Mouse (Mus musculus) forebrain, embryonic 12.5 days (tissue): Measurements from ENCODE around the gene Aipl1. TPM values are rescaled to one million over a fixed set of nuclear protein-coding genes. Genes with fewer than 3 reads are reported as not detected.
A peak's percentile ranks its signal among the peaks of the same experiment; 100 is the strongest.

Experiments
- ATAC-seq: fragments of 200-750 bp; cut with Nextera tagmentation; 2 replicates; pipeline ENCODE4 v1.8.0; 2017; ENCODE audit warnings: moderate TSS enrichment; ENCODE audit not compliant: low FRiP score
- H3K27ac ChIP-seq: fragments of 300-500 bp; sonication (generic); 2 replicates; pipeline ENCODE4 v1.5.1; 2016; ENCODE audit warnings: mild to moderate bottlenecking
- H3K27me3 ChIP-seq: fragments of 300-500 bp; sonication (generic); 2 replicates; pipeline ENCODE4 v1.6.1; 2016; ENCODE audit warnings: mild to moderate bottlenecking
- H3K36me3 ChIP-seq: fragments of 300-500 bp; sonication (generic); replicated peaks from 2 replicates; pipeline ENCODE4 v1.6.1; 2016; ENCODE audit warnings: mild to moderate bottlenecking
- H3K4me1 ChIP-seq: fragments of 300-500 bp; sonication (generic); 2 replicates; pipeline ENCODE4 v1.6.1; 2016
- H3K4me2 ChIP-seq: fragments of 300-500 bp; sonication (generic); 2 replicates; pipeline ENCODE4 v1.6.1; 2016; ENCODE audit warnings: mild to moderate bottlenecking, moderate library complexity
- H3K4me3 ChIP-seq: fragments of 300-500 bp; sonication (generic); replicated peaks from 2 replicates; pipeline ENCODE4 v1.5.1; 2016; ENCODE audit warnings: mild to moderate bottlenecking
- H3K9ac ChIP-seq: fragments of 300-500 bp; sonication (generic); 2 replicates; pipeline ENCODE4 v1.6.1; 2016; ENCODE audit warnings: mild to moderate bottlenecking
- H3K9me3 ChIP-seq: fragments of 300-500 bp; sonication (generic); 2 replicates; pipeline ENCODE4 v1.6.1; 2016
- WGBS: fragments of 180-500 bp; shearing (Covaris S2); methylation state at CpG from one replicate; pipeline ENCODE4 v1.1.7; 2016; 5-methylcytosine and 5-hydroxymethylcytosine counted together
- polyA plus RNA-seq: library from polyadenylated mRNA; unstranded; fragments of >200 nt; fragmentation: Nextera tagmentation; extraction: Ambion mirVana; gene quantifications from 2 replicates; pipeline ENCODE4 v1.2.1, GENCODE M21; 2016

Gene Aipl1
- polyA plus RNA-seq, 1 experiment from 2014 or later = 0.50 TPM

GRCm38 (mm10) chr11:72029143-72029542 lies 8.2 kb downstream of the Aipl1 start:
- H3K4me2 ChIP-seq = no peak overlapping the region; the same call in 1 of the 2 replicates
- H3K27ac ChIP-seq = no peak overlapping the region
- no peak overlapping the region for H3K4me3 ChIP-seq
- H3K36me3 ChIP-seq = no peaks in the 10 kb centered on the region
- 26% methylated on average over 23 of the region's 23 CpGs for WGBS
- peak overlapping the region; percentile 8; the same call in 1 of the 2 replicates for H3K9ac ChIP-seq
- peaks cover 20% of the 10 kb centered on the region; the same call in 1 of the 2 replicates for H3K27me3 ChIP-seq
- no peaks in the 10 kb centered on the region for H3K9me3 ChIP-seq
- H3K4me1 ChIP-seq = peaks cover 4% of the 10 kb centered on the region; the same call in 1 of the 2 replicates
- ATAC-seq = peak; percentile 44; the same call in 1 of the 2 replicates

- Histone ChIP-seq H3K9ac (no peak overlapping the region), H3K36me3 (no peaks in the 10 kb centered on the region), H3K27me3 (peaks cover 20% of the 10 kb centered on the region; the same call in 1 of the 2 replicates), H3K27ac (no peak overlapping the region), H3K4me1 (peaks cover 9% of the 10 kb centered on the region), H3K4me3 (no peak overlapping the region), H3K9me3 (no peaks in the 10 kb centered on the region), H3K4me2 (no peak overlapping the region)
- 93% methylated on average over 9 of the region's 9 CpGs for WGBS
- no peak for ATAC-seq
These were observed 9.5 kb downstream of the Aipl1 start for GRCm38 (mm10) chr11:72027836-72028235.

GRCm38 (mm10) chr11:72026516-72026915 lies 10.8 kb downstream of the Aipl1 start:
- Histone ChIP-seq H3K27me3 (peaks cover 21% of the 10 kb centered on the region; the same call in 1 of the 2 replicates), H3K4me3 (no peak overlapping the region), H3K9me3 (no peaks in the 10 kb centered on the region), H3K4me1 (peaks cover 9% of the 10 kb centered on the region), H3K4me2 (no peak overlapping the region), H3K9ac (no peak overlapping the region), H3K27ac (no peak overlapping the region), H3K36me3 (no peaks in the 10 kb centered on the region)
- 91% methylated on average over 9 of the region's 9 CpGs for WGBS
- ATAC-seq = no peak

- ATAC-seq = no peak
- H3K36me3 ChIP-seq = no peaks in the 10 kb centered on the region
These were observed 11.5 kb downstream of the Aipl1 start for GRCm38 (mm10) chr11:72025843-72026242.

GRCm38 (mm10) chr11:72024193-72024781 lies 13.0 kb downstream of the Aipl1 start:
- H3K36me3 ChIP-seq = no peaks in the 10 kb centered on the region
- H3K4me2 ChIP-seq = no peak overlapping the region
- no peaks in the 10 kb centered on the region for H3K9me3 ChIP-seq
- no peak overlapping the region for H3K27ac ChIP-seq
- no peak overlapping the region for H3K9ac ChIP-seq
- ATAC-seq = peak; percentile 53; the same call in 1 of the 2 replicates
- peaks cover 11% of the 10 kb centered on the region; the same call in 1 of the 2 replicates for H3K27me3 ChIP-seq
- 32% methylated on average over 5 of the region's 5 CpGs for WGBS
- H3K4me3 ChIP-seq = no peak overlapping the region
- H3K4me1 ChIP-seq = peaks cover 9% of the 10 kb centered on the region

More at GRCm38 (mm10) chr11:72025843-72026242, 11.5 kb downstream of the Aipl1 start:
- no peaks in the 10 kb centered on the region for H3K9me3 ChIP-seq
- 40% methylated on average over 5 of the region's 5 CpGs for WGBS
- H3K4me1 ChIP-seq = peaks cover 9% of the 10 kb centered on the region
- H3K4me3 ChIP-seq = no peak overlapping the region
- H3K27ac ChIP-seq = no peak overlapping the region
- H3K4me2 ChIP-seq = no peak overlapping the region
- H3K27me3 ChIP-seq = peaks cover 24% of the 10 kb centered on the region; the same call in 1 of the 2 replicates
- no peak overlapping the region for H3K9ac ChIP-seq

GRCm38 (mm10) chr11:72023581-72023980 lies 13.7 kb downstream of the Aipl1 start:
- Histone ChIP-seq H3K9ac (no peak overlapping the region), H3K36me3 (no peaks in the 10 kb centered on the region), H3K9me3 (no peaks in the 10 kb centered on the region), H3K27me3 (0 out of 2 replicates have a peak, but pooled peaks cover 5% of the 10 kb centered on the region), H3K27ac (no peak overlapping the region), H3K4me3 (no peak overlapping the region), H3K4me2 (no peak overlapping the region), H3K4me1 (peaks cover 7% of the 10 kb centered on the region)
- WGBS = 37% methylated on average over 10 of the region's 10 CpGs
- no peak for ATAC-seq

- H3K4me1 ChIP-seq = peaks cover 7% of the 10 kb centered on the region
- H3K27me3 ChIP-seq = 0 out of 2 replicates have a peak, but pooled peaks cover 5% of the 10 kb centered on the region
- 84% methylated on average over 6 of the region's 6 CpGs for WGBS
- no peak overlapping the region for H3K9ac ChIP-seq
- no peak for ATAC-seq
- no peak overlapping the region for H3K4me3 ChIP-seq
- no peaks in the 10 kb centered on the region for H3K9me3 ChIP-seq
- H3K27ac ChIP-seq = no peak overlapping the region
- H3K36me3 ChIP-seq = no peaks in the 10 kb centered on the region
- H3K4me2 ChIP-seq = no peak overlapping the region
These were observed 14.5 kb downstream of the Aipl1 start for GRCm38 (mm10) chr11:72022827-72023226.

GRCm38 (mm10) chr11:72021015-72021414 lies 16.3 kb downstream of the Aipl1 start:
- H3K4me2 ChIP-seq = no peak overlapping the region
- H3K9ac ChIP-seq = no peak overlapping the region
- 85% methylated on average over 4 of the region's 4 CpGs for WGBS
- no peak for ATAC-seq
- 0 out of 2 replicates have a peak, but pooled peaks cover 5% of the 10 kb centered on the region for H3K27me3 ChIP-seq
- H3K4me1 ChIP-seq = peaks cover 7% of the 10 kb centered on the region
- H3K36me3 ChIP-seq = no peaks in the 10 kb centered on the region
- no peaks in the 10 kb centered on the region for H3K9me3 ChIP-seq
- no peak overlapping the region for H3K27ac ChIP-seq
- no peak overlapping the region for H3K4me3 ChIP-seq

GRCm38 (mm10) chr11:72017253-72017601 lies 20.1 kb downstream of the Aipl1 start:
- ATAC-seq = no peak
- Histone ChIP-seq H3K27ac (no peak overlapping the region), H3K4me3 (no peak overlapping the region), H3K9me3 (no peaks in the 10 kb centered on the region), H3K36me3 (no peaks in the 10 kb centered on the region), H3K4me1 (peaks cover 11% of the 10 kb centered on the region), H3K4me2 (no peak overlapping the region), H3K9ac (no peak overlapping the region), H3K27me3 (peaks cover 16% of the 10 kb centered on the region; the same call in 1 of the 2 replicates)
- WGBS = 73% methylated on average over 9 of the region's 9 CpGs

GRCm38 (mm10) chr11:72016518-72017252 lies 20.6 kb downstream of the Aipl1 start:
- H3K4me3 ChIP-seq = no peak overlapping the region
- H3K27ac ChIP-seq = no peak overlapping the region
- no peaks in the 10 kb centered on the region for H3K36me3 ChIP-seq
- WGBS = 82% methylated on average over 13 of the region's 13 CpGs
- peaks cover 16% of the 10 kb centered on the region for H3K4me1 ChIP-seq
- H3K27me3 ChIP-seq = peaks cover 16% of the 10 kb centered on the region; the same call in 1 of the 2 replicates
- H3K9me3 ChIP-seq = no peaks in the 10 kb centered on the region
- no peak for ATAC-seq
- no peak overlapping the region for H3K9ac ChIP-seq
- no peak overlapping the region for H3K4me2 ChIP-seq

GRCm38 (mm10) chr11:72014674-72015073 lies 22.6 kb downstream of the Aipl1 start:
- no peaks in the 10 kb centered on the region for H3K36me3 ChIP-seq
- H3K9ac ChIP-seq = no peak overlapping the region
- WGBS = 50% methylated on average over 4 of the region's 4 CpGs
- H3K27me3 ChIP-seq = peaks cover 15% of the 10 kb centered on the region; the same call in 1 of the 2 replicates
- no peak overlapping the region for H3K4me3 ChIP-seq
- no peak overlapping the region for H3K4me2 ChIP-seq
- no peak overlapping the region for H3K27ac ChIP-seq
- H3K9me3 ChIP-seq = no peaks in the 10 kb centered on the region
- no peak for ATAC-seq
- H3K4me1 ChIP-seq = peaks cover 33% of the 10 kb centered on the region

GRCm38 (mm10) chr11:72011955-72012354 lies 25.4 kb downstream of the Aipl1 start:
- peaks cover 25% of the 10 kb centered on the region for H3K27me3 ChIP-seq
- ATAC-seq = no peak
- H3K9me3 ChIP-seq = no peaks in the 10 kb centered on the region
- H3K36me3 ChIP-seq = no peaks in the 10 kb centered on the region
- no peak overlapping the region for H3K4me3 ChIP-seq
- H3K4me2 ChIP-seq = no peak overlapping the region
- H3K27ac ChIP-seq = peak overlapping the region; percentile 81
- no peak overlapping the region for H3K9ac ChIP-seq
- WGBS = 65% methylated on average over 1 of the region's 1 CpGs
- H3K4me1 ChIP-seq = peaks cover 33% of the 10 kb centered on the region
